Mouse (Mus musculus): ENCODE results near the gene Gpr157. TPM values are rescaled to one million over a fixed set of nuclear protein-coding genes. Genes with fewer than 3 reads are reported as not detected.

Gene Gpr157
- total and polyA plus RNA-seq, 3 experiments: 0.19 to 0.88 TPM; not detected in 1

GRCm38 (mm10) chr4:150079244-150079643 is 7.9 kb upstream of the Gpr157 start:
- Histone ChIP-seq H3K79me2 (ENCODE audit: control insufficient read depth, insufficient read depth, low read length, poor library complexity) (no peaks in the 10 kb centered on the region), H3K4me1 (ENCODE audit: control insufficient read depth in 1 of 2, insufficient read depth in 2 of 2, low read length in 2 of 2) (no peaks in the 10 kb centered on the region), H3K9ac (ENCODE audit: control insufficient read depth, low read depth, low read length, poor library complexity, severe bottlenecking) (no peak overlapping the region), H3K9me3 (replicated peaks; ENCODE audit: insufficient read depth, low read length) (no peaks in the 10 kb centered on the region), H3K36me3 (ENCODE audit: control insufficient read depth in 1 of 2, insufficient read depth in 2 of 2, low read length in 2 of 2) (no peaks in the 10 kb centered on the region), H3K4me3 (ENCODE audit: control insufficient read depth in 1 of 2, insufficient read depth in 1 of 2, low read depth in 2 of 2, low read length in 2 of 2) (no peak overlapping the region), H3K27me3 (ENCODE audit: control insufficient read depth in 1 of 2, insufficient read depth in 2 of 2, low read length in 2 of 2) (peaks cover 0 to 3% of the 10 kb centered on the region in 2 experiments; a peak in 3 of 4 replicates), H3K27ac (ENCODE audit: control insufficient read depth, low read depth, low read length) (no peak overlapping the region)
- DNase-seq (ENCODE audit: low read depth, low spot score): no peak
- no peak for TF ChIP-seq RAD21 (IDR thresholded peaks at IDR 0.05; ENCODE audit: low read depth, low read length)
- no peak for TF ChIP-seq POLR2A (IDR thresholded peaks at IDR 0.05; ENCODE audit: control insufficient read depth in 1 of 2, insufficient read depth in 1 of 2, low read depth in 1 of 2, low read length in 2 of 2, poor library complexity in 1 of 2)
- TF ChIP-seq SIN3A (IDR thresholded peaks at IDR 0.05; ENCODE audit: low read length): no peak
- no peak for TF ChIP-seq CHD1 (IDR thresholded peaks at IDR 0.05; ENCODE audit: low read depth, low read length)
- no peak for TF ChIP-seq ZKSCAN1 (IDR thresholded peaks at IDR 0.05; ENCODE audit: low read depth, low read length)
- TF ChIP-seq USF1 (IDR thresholded peaks at IDR 0.05; ENCODE audit: low read depth, low read length): no peak
- TF ChIP-seq CTCF (IDR thresholded peaks at IDR 0.05 in 2 of 3, conservative IDR thresholded peaks at IDR 0.05 in 1 of 3; ENCODE audit: control insufficient read depth in 1 of 3, insufficient read depth in 1 of 3, low read depth in 2 of 3, low read length in 3 of 3, poor library complexity in 1 of 3, severe bottlenecking in 1 of 3): no peak
- no peak for TF ChIP-seq MAX (IDR thresholded peaks at IDR 0.05; ENCODE audit: low read length)
- no peak for TF ChIP-seq EP300 (IDR thresholded peaks at IDR 0.05; ENCODE audit: low read depth in 1 of 2, low read length in 2 of 2)
- TF ChIP-seq TBP (IDR thresholded peaks at IDR 0.05; ENCODE audit: low read depth, low read length): no peak
- TF ChIP-seq NRF1 (IDR thresholded peaks at IDR 0.05; ENCODE audit: insufficient read depth, low read depth, low read length, poor library complexity, severe bottlenecking): no peak
- TF ChIP-seq MEF2A (IDR thresholded peaks at IDR 0.05; ENCODE audit: extremely low read depth, insufficient replicate concordance, low read depth, low read length, poor library complexity, severe bottlenecking): no peak
- TF ChIP-seq UBTF (IDR thresholded peaks at IDR 0.05; ENCODE audit: borderline replicate concordance, insufficient read depth, low read depth, low read length): no peak
- no peak for TF ChIP-seq KAT2A (conservative IDR thresholded peaks at IDR 0.05; ENCODE audit: low read depth, low read length)
- TF ChIP-seq MAZ (IDR thresholded peaks at IDR 0.05; ENCODE audit: low read depth, low read length): no peak
- no peak for TF ChIP-seq HCFC1 (IDR thresholded peaks at IDR 0.05; ENCODE audit: low read depth, low read length)
- TF ChIP-seq POLR2AphosphoS2 (IDR thresholded peaks at IDR 0.05; ENCODE audit: low read length): no peak
- no peak for TF ChIP-seq ZC3H11A (IDR thresholded peaks at IDR 0.05; ENCODE audit: low read depth, low read length)
- TF ChIP-seq JUND (IDR thresholded peaks at IDR 0.05; ENCODE audit: low read depth, low read length): no peak

DNA sequence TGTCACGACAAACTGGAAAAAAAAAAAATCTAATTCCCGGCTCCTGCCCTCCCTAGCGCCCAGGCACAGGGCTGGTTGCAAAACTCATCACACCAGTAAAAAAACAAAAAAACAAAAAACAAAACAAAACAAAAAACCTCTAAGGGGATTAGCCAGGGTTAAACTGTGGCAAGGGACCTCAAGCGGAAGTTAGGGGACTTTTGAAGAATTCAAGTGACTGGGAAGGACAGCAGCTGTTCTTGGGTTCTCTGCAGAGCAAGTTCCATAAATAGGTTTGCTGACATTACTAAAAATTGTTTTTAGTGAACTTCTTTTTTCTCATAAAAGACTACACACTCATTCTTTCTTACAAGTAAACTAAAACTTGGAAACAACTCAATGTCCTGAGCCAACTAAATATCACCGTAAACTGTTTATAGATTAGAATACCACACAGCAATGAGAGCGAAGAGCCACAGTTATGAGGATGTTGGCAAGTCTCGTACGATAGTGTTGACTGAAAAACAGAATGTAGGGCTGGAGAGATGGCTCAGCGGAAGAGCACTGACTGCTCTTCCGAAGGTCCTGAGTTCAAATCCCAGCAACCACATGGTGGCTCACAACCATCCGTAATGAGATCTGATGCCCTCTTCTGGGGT is 6.7 kb upstream of the Gpr157 start:
- H3K27ac ChIP-seq (ENCODE audit: control insufficient read depth, low read depth, low read length): no peak overlapping the region
- DNase-seq (ENCODE audit: low read depth, low spot score): no peak
- H3K4me3 ChIP-seq (ENCODE audit: control insufficient read depth in 1 of 2, insufficient read depth in 1 of 2, low read depth in 2 of 2, low read length in 2 of 2): no peak overlapping the region
- TF ChIP-seq MAZ (IDR thresholded peaks at IDR 0.05; ENCODE audit: low read depth, low read length) (no peak), NRF1 (IDR thresholded peaks at IDR 0.05; ENCODE audit: insufficient read depth, low read depth, low read length, poor library complexity, severe bottlenecking) (no peak), UBTF (IDR thresholded peaks at IDR 0.05; ENCODE audit: borderline replicate concordance, insufficient read depth, low read depth, low read length) (no peak), CHD1 (IDR thresholded peaks at IDR 0.05; ENCODE audit: low read depth, low read length) (no peak), SIN3A (IDR thresholded peaks at IDR 0.05; ENCODE audit: low read length) (no peak), ZMIZ1 (IDR thresholded peaks at IDR 0.05; ENCODE audit: low read depth, low read length) (no peak), SMC3 (IDR thresholded peaks at IDR 0.05; ENCODE audit: low read depth, low read length) (no peak), CTCF (IDR thresholded peaks at IDR 0.05 in 2 of 3, conservative IDR thresholded peaks at IDR 0.05 in 1 of 3; ENCODE audit: control insufficient read depth in 1 of 3, insufficient read depth in 1 of 3, low read depth in 2 of 3, low read length in 3 of 3, poor library complexity in 1 of 3, severe bottlenecking in 1 of 3) (no peak), GABPA (IDR thresholded peaks at IDR 0.05; ENCODE audit: low read depth, low read length) (no peak), ELF1 (IDR thresholded peaks at IDR 0.05; ENCODE audit: low read depth, low read length) (no peak)
- H3K9ac ChIP-seq (ENCODE audit: control insufficient read depth, low read depth, low read length, poor library complexity, severe bottlenecking): no peak overlapping the region
- H3K79me2 ChIP-seq (ENCODE audit: control insufficient read depth, insufficient read depth, low read length, poor library complexity): no peaks in the 10 kb centered on the region
- no peaks in the 10 kb centered on the region for H3K36me3 ChIP-seq (ENCODE audit: control insufficient read depth in 1 of 2, insufficient read depth in 2 of 2, low read length in 2 of 2)
- H3K27me3 ChIP-seq (ENCODE audit: control insufficient read depth in 1 of 2, insufficient read depth in 2 of 2, low read length in 2 of 2): peaks cover 0 to 3% of the 10 kb centered on the region in 2 experiments; a peak in 2 of 4 replicates
- no peaks in the 10 kb centered on the region for H3K9me3 ChIP-seq (replicated peaks; ENCODE audit: insufficient read depth, low read length)
- H3K4me1 ChIP-seq (ENCODE audit: control insufficient read depth in 1 of 2, insufficient read depth in 2 of 2, low read length in 2 of 2): no peaks in the 10 kb centered on the region

All from MEL (cell line).